Mouse (Mus musculus): ENCODE data around the gene G3bp2.

Gene G3bp2

DNA sequence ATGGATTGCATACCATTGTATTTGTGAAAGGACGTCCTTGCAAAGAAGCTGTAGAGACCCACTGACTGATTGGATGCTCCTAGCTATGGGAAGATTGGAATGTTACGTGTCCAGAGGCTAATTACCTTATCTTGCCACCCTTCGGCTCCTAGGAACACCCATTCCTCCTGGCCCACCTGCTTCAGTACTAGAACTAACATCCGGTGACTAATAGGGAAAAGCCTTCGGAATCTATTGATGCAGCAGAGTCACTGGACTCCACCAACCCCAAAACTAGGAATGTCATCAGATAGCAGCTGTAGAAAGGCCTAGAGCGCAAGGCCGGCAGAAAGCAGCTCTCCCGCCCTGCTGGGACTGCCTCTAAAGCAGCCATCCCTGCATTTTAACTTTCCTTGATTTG is 18.1 kb upstream of the G3bp2 start:
- DNase-seq (ENCODE audit: extremely low read depth, low read depth) = no peak

DNA sequence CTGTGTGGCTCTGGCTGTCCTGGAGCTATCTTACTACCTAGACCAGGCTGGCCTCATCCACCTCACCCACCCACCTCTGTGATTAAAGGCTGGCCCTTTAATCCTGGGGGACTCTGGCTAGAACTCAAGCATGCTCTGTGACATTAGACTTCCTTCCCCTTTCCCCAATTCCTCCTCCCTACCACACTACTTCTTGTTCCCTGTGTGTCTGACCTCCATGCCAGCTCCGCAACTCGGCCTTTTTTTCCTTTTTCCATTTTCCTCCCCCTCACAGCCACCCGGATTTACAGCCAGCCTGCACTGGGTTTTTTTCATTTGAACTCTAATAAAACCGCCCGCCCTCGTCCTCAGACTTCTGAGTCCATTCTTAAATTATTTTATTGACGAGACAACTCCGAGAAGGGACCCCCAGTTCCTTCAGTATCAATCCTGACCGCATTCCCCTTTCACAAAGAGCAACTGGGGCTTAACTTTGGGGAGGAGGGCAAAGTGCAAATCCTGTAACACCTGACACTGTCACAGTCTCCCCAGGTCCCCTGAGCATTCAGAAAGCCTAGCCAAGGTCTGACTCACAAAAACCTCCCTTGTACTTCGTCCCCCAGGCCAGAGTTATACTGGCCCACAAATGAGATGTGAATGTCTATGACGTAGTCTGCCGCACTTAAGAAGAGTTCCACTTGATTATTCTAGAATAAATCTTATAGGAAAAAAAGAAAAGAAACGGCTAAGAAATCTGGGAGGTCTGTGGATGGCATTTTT is 15.0 kb upstream of the G3bp2 start:
- no peak for DNase-seq (ENCODE audit: extremely low read depth, low read depth)

DNA sequence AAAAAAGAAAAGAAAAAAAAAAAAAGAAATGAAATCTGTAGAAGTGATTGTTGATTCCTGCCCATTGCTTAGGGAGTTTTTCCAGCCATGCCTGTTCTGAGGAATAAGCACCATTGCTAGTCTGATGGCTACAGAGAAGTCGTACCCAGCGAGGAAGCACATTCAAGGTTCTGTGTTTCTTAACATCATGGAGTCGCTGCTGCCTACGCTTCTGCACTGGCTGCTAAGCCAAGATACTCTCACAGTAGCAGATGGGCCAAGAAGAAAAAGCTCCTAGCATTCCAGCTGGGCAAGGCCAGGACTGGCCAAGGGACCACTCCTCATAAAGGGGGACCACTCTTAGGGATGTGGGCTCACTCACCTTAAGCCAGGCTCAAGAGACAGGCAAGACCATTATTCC is 14.3 kb upstream of the G3bp2 start:
- DNase-seq (ENCODE audit: extremely low read depth, low read depth) = no peak

DNA sequence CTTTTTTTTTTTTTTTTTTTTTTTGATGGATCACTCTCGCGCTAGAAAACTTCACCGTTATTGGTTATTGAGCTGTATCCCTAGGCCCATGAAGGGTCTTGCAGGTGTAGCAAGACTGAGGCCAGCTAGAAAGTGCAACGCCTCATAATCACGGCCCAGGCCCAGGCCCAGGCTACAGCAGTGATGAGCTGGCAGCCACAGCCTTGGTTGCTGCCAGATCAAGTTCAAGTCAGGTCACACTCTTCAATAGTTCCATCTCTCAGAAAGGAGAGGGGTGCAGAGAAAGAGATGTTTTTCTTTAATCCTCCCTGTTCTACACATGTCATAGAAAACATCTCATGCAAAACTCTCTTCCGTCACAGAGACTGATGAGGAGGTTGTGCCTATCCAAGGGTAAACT is 13.3 kb upstream of the G3bp2 start:
- DNase-seq (ENCODE audit: extremely low read depth, low read depth) = no peak

DNA sequence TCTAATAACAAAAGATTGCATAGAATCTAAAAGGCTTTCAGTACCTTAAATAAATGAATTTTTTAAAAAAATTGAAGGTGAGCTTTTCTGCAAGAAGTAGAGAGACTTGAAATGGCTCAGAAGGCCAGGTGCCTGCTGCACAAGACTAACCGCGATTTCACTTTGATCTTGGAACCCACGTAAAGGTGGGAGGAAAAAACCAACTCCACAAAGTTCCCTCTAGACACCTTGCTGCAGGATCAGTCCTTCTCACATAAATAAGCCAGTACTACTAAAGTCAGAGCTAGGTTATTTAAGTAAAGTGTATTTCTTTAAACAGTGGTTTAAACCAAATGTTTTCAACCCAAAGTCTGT is 10.5 kb upstream of the G3bp2 start:
- no peak for DNase-seq (ENCODE audit: extremely low read depth, low read depth)

DNA sequence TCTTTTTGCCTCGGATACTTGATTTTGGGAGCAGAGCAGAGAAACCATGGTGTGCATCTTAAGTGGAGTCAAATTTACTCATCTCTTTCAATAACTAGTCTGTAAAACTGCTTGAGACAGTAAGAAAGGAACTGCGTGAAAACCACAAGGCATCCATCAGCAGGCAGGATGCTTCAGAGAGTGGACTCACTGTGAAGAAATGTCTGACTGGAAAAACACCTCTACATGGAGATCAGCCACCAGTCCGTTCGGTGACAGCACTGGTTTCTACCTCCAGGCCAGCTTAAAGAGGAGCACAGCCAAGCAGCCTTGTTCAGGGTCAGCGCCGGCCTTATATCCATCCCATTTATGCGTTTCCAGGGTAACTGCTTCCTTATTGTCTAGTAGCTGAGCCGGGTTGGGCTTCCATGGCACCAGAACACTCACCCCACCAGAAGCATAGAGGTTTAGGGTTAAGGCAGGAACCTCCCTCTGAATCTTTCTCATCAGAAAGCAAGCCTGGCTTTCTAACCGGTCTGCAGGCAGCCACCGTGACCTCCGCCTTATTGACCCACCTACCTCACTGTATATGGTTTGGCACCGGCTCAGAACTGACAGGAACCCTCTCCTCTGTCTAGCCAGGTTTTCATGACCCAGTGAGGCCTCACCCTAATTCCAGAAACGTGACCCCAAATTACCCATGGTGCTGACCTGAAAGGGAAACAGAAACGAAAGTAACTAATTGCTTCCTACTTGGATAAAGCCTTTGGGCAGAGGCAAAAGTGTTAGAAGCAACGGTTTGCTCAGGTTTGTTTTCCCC is 9.9 kb upstream of the G3bp2 start:
- DNase-seq (ENCODE audit: extremely low read depth, low read depth) = no peak

DNA sequence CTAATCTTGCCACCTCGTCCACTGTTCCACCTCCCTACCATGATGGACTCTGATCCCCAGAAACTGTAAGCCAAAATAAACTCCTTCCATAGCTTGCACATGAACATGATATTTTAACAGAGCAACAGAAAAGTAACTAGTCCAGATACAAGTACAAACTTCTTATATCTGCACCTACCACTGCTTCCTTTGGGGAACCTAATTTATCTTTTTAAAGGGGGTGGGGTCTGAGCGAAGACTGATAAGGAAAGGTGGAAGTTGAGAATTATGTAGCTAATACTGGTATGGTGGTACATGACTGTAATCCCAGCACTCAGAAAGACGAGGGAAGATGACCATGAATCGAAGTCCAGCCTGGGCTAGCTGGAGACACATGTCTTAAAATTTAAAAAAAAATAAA is 4.0 kb upstream of the G3bp2 start:
- DNase-seq (ENCODE audit: extremely low read depth, low read depth) = peak; percentile 39

DNA sequence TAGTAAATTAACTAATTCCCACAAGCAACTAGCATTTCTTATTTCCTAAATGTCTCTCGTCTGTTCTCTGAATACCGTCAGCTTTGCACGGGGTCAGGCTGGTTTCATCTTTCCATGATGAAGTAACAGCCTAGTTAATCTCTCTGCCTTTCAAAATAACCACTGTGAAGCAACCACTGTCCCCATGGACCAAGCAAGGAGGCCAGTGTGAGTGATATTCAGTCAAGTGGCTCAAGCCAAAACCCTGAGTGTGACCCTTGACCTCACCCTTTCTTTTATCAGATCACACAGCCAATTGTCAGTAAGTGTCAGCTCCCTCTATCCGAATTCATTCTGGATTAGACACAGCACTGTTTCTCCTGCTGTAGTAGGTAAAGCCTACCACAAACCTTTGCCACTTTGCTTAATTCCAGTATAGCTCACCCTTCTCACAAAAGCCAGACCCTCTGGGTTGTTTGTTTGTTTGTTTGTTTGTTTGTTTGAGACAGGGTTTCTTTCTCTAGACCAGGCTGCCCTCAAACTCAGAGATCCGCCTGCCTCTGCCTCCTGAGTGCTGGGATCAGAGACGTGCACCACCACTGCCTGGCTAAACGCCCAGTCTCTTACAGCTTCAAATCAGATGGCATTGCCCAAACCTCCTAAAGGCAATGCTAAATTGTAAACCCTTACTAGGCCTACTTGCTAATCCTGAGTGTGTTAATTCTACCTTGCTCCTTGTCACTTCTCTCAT is 2.5 kb upstream of the G3bp2 start:
- no peak for DNase-seq (ENCODE audit: extremely low read depth, low read depth)

DNA sequence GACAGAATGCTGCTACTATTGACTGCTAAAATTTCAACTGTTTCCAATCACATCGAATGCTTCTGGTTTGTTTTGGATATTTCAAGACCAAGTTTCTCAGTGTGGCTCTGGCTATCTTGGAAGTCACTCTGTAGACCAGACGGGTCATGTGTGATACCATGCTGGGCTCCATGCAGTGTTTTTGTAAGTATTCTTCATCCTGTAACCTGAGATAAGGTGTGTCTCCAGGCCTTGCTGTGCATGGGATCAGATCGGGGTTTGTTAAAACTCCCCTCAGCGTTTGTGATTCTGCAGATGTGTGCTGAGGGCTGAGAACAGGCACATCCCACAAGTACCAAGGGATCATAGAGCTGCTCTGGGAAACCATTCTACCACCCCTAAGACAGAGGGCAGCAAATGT is 1.7 kb upstream of the G3bp2 start:
- no peak for DNase-seq (ENCODE audit: extremely low read depth, low read depth)

DNA sequence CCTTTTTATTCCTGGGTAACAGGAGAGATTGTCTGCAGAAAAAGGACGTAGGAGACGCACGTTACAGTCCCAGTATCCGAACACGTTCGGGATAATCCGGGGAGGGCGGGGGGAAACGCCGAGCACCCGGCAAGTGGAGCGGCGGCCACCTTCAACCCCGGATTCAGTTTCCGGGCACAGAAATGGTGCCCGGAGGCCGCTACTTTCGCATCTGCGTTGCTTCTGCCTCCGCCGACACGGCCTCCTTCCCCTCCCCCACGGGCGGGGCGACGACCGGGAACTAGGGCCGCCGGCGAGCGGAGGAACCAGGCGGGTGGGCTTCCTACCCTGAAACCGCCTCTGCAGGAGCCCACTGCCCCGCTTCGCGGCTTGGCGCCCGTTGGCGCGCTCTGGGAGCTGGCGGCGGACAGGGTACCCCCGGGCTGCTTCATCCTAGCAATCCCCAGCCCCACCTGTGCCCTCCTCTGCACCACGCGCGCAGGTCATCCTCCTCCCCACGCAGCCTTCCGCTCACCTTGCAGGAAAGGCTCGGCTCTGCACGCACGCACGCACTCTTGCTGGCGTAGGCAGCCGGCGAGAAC is 608 bp downstream of the G3bp2 start:
- DNase-seq (ENCODE audit: extremely low read depth, low read depth) = no peak

DNA sequence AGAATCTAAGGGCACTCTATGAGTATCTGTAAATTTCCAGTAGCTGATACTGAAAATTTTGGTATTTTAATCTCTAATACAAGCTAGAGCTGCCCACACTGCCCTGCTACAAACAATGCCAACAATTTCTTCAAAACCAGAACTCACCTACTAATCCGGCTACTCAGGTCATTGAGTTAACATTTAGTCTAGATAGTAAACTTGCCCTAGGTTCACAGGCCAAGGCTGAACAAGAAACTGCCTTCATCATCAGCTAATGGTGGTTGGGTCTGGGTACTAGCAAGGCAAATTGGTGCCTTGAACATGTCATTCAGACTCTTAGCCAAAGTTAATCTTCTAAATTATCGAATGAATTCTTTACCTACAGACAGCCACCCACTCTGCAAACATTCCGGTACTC is 2.2 kb downstream of the G3bp2 start:
- DNase-seq (ENCODE audit: extremely low read depth, low read depth) = no peak

DNA sequence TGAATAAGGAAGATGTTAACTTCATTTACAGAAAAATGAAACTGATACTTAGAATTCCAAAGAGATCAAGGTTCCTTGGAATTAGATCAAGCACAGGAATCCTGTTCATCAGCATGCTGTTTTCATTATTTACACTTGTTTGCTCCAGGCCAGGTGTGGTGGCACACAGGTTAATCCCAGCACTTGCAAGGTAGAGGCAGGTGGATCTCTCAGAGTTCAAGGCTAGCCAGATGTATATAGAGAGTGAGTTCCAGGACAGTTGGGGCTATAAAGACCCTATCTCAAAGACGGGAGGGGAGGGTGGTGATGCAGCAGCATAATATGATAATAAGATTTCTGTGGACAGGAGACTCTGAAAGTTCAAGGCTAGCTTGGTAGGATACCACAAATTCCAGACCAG is 3.1 kb downstream of the G3bp2 start:
- no peak for DNase-seq (ENCODE audit: extremely low read depth, low read depth)

DNA sequence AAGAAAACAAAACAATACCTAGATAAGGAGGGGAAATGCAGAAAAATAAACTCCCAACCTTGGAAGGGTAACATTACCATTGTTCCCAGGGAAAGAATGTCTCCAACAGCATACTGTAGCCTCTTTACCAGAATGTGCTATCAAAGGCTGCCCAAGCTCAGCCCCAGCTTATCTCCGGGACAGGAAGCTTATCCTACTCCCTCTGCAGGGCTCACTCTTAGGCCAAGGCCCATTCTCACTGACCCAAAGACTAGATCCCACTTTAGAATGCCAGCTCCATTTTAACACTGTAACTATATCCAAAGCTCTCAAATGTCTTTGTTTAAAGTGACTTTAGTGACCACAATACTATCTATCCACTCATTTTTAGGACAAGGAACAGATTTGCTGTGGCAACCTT is 4.2 kb downstream of the G3bp2 start:
- DNase-seq (ENCODE audit: extremely low read depth, low read depth) = no peak

DNA sequence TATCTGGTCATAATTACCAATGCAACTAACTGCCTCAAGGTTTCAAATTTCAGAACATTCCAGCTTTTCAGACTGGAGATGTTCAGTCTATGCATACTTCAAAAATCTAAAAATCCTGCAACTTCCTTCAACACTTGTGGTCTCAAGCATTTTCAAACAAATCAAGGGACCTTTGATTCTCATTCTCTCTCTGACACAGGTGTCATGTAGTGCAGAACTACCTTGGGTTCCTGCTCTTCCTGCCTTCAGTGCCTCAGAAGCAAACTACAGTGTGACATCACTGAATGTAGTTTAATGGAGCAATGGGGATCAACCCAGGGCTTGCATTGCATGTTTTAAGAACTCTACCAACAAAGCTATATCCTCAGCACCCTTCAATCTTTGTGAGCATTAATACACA is 4.8 kb downstream of the G3bp2 start:
- DNase-seq (ENCODE audit: extremely low read depth, low read depth) = no peak

DNA sequence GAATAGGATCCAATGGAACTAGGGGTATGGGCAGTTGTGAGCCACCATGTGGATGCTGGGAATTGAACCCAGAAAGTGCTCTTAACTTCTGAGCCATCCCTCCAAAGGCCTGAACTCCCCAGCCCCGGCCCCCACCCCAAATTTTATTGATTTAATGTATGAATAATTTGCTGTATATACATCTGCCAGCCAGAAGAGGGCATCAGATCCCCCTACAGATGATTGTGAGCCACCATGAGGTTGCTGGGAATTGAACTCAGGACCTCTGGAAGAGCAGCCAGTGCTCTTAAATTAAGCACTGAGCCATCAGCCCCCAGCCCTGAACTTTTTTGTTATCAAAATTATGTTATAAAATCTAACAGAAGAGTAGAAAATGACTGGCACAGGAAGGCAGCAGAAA is 7.2 kb downstream of the G3bp2 start:
- DNase-seq (ENCODE audit: extremely low read depth, low read depth) = no peak

DNA sequence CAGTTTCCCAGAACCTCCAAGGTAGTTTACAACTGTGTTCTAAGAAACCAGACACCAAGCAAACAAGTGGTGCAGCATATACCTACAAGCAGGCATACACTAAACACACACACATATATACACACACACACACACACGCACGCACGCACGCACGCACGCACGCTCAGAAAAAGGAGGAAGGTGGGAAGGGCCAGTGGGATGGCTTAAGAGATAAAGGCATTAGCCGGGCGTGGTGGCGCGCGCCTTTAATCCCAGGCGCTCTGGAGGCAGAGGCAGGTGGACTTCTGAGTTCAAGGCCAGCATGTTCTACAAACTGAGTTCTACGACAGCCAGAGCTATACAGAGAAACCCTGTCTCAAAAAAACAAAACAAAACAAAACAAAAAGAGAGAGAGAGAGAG is 9.5 kb downstream of the G3bp2 start:
- no peak for DNase-seq (ENCODE audit: extremely low read depth, low read depth)

DNA sequence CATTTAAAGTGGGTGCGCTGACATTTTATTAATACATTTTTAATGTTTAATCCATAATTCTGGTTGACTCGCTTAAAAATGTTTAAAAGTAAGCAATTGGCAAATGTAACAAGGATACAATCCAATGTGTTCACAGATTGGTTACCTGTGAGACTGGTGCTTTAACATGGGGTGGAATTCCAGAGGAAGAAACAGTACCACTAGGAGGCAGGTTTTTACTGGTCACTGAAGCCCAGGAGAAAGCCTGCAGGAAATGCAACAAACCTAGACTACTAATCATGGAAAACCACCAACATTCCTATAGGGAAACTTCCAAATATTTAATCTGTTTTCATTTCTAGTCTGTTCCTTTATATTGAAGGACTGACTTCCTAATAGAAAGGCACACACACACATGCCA is 20.3 kb downstream of the G3bp2 start:
- DNase-seq (ENCODE audit: extremely low read depth, low read depth) = no peak

DNA sequence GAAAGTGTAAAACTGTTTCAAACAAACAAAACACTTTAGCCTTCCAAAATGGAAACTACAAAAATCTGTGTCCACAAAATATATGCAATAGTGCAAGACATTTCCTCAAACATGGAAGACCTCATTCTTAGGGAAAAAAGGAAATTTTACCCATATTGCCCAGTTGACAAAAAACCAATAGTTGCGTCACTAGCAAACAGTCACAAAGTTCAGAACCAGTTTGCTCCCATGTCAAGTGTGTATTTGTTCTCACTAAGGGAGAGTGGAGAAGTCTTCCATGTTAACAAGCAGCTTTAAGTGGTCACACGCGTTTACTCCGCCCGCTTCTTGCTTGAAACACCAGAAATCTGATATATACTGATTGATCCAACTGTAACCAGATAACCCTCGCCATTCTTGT is 30.7 kb downstream of the G3bp2 start:
- no peak for DNase-seq (ENCODE audit: extremely low read depth, low read depth)

DNA sequence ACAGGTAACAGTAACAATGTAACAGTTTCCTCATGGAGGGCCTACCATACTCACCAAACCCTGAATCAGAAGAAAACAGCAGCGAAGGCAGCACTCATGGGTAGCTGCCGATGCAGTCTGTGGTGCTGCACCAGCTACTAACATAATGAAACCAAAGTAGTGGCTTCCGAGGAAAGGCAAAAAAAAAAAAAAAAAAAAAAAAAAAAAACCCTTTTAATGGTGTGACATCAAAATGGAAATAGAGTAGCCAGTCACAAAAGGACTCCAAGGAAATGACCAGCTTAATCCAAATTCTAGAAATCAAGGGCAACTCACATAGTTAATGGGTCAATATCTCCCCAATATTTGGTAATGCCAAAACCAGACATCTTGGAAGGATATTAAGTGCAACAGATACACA is 33.1 kb downstream of the G3bp2 start:
- DNase-seq (ENCODE audit: extremely low read depth, low read depth) = no peak

DNA sequence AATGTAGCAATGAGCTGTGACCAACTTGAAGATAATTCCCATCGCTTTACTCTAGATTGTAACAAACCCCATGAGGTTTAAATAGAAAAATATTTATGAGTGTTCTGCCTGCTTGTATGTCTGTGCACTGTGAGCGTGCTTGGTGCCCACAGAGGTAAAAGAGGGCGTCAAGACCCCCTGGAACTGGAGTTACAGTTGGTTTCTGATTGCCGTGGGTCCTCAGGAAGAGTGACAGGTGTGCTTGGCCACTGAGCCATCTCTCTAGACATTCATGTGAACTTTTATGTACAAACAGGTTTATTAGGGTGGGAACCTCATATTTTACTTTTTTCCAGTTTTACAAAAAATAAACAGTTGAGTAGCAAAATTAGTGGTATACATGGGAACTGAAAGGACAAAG is 39.7 kb downstream of the G3bp2 start, which contains the start of gene Cdkl2:
Cdkl2 (minus strand) TSS at position 101 of the 400 bp plus-strand sequence.
- no peak for DNase-seq (ENCODE audit: extremely low read depth, low read depth)

DNA sequence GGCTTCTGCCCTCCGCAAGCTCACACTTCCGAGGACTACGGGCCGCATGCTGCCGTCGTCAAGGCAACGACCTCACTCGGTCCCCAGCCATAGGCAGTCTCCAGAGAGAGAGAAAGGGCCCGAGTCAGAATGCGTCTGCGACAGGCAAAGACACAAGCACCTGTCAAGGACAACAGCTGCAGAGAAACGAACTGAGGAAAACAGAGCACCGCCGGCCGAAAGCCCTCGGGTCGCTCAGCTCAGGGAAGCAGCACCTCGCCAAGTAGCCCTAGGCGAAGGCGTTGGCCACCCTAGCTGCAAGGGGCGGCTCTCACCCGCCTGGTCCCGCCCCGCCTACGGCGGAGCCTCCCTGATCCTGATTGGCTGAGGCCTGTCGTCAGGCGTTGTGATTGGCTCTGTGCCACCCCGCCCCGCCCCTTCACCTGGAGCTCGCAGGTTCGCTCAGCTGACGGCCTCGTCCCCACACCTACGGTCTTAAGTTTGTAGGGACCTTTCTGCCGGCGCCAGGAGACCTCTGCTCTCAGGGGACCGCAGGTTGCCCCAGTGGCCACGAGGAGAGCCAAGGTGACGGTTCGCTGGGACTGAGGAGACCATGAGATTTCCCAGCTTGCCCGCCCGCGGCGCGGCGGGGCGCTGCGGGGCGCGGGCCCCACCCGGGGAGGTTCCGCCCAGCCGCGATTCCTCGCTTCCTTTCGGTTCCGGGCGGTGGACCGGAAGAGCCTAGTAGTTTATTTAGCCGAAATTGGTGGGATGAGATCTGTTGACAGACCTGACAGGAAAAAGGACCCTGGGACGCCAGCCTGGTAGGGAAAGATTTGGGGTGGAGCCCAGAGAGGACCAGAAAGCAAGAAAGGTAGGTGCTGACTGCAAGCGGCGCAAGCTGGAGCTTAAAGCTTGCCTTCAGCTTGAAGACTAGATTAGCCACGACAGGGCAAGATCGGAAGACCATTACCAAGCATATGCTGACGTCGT is 40.9 kb downstream of the G3bp2 start:
- peak; percentile 56 for DNase-seq (ENCODE audit: extremely low read depth, low read depth)
